Mouse (Mus musculus): Measurements from ENCODE around the gene Adgrl2.

GRCm38 (mm10) chr3:148887902-148888301, 102.5 kb downstream of the Adgrl2 start:
- no peak for TF ChIP-seq CTCF (IDR thresholded peaks at IDR 0.05; ENCODE audit: borderline replicate concordance, insufficient read depth, low read length)
- no peak for TF ChIP-seq POLR2A (IDR thresholded peaks at IDR 0.05; ENCODE audit: low read depth, low read length)

Data from embryonic fibroblast, embryonic 13.5 days (primary cell).